In genomic region chr10:118720630-118721029, GRCm38 (mm10) we compare ENCODE assay signal across 13 mouse cellular contexts.
DNase-seq lines count a peak whose midpoint lies in the region; ATAC-seq and TF ChIP-seq lines count a peak whose summit lies in the region.
"Had no signal": no experiment of that assay in that cellular context is flagged by ENCODE, and none has a peak within 500 bp of the region (broad histone marks: within the 10 kb centered on the region; RNA-seq: fewer than 3 reads in every experiment).

No protein-coding gene starts in this region.

- WGBS in limb, embryonic 14.5 days, result 12% methylated on average over 1 of the region's 1 CpGs
- 80% methylated on average over 1 of the region's 1 CpGs for WGBS in limb, embryonic 10.5 days
- WGBS in stomach, embryonic 14.5 days, result 17% methylated on average over 1 of the region's 1 CpGs
- WGBS in stomach, postnatal 0 days, result 14% methylated on average over 1 of the region's 1 CpGs
- WGBS in hindbrain, embryonic 14.5 days, result 10% methylated on average over 1 of the region's 1 CpGs

- TF ChIP-seq EP300 in stomach, postnatal 0 days (optimal IDR thresholded peaks at IDR 0.05), result no peak

- TF ChIP-seq CTCF in stomach, postnatal 0 days (IDR thresholded peaks at IDR 0.05; ENCODE audit: low read depth), result no peak

- no peak overlapping the region for H3K4me2 ChIP-seq in limb, embryonic 14.5 days (replicated peaks; ENCODE audit: low read depth, low read length, severe bottlenecking)
- no peak overlapping the region for H3K4me2 ChIP-seq in stomach, embryonic 14.5 days (replicated peaks; ENCODE audit: low read depth, low read length)
- no peak overlapping the region for H3K4me2 ChIP-seq in stomach, postnatal 0 days (replicated peaks; ENCODE audit: low read depth)
- no peak overlapping the region for H3K4me2 ChIP-seq in hindbrain, embryonic 14.5 days (replicated peaks)
- H3K4me2 ChIP-seq: embryonic facial prominence, embryonic 13.5 days had no signal

- TF ChIP-seq POLR2A in limb, embryonic 14.5 days (IDR thresholded peaks at IDR 0.05; ENCODE audit: borderline replicate concordance, extremely low read depth, insufficient read depth, insufficient read length), result no peak

- no peak overlapping the region for H3K4me3 ChIP-seq in limb, embryonic 14.5 days (replicated peaks; ENCODE audit: low read length)
- H3K4me3 ChIP-seq in limb, embryonic 10.5 days, result no peak overlapping the region
- no peak overlapping the region for H3K4me3 ChIP-seq in stomach, embryonic 14.5 days (ENCODE audit: low read depth, low read length)
- H3K4me3 ChIP-seq in stomach, postnatal 0 days (ENCODE audit: low read depth, low read length), result no peak overlapping the region
- no peak overlapping the region for H3K4me3 ChIP-seq in hindbrain, embryonic 14.5 days (replicated peaks; ENCODE audit: low read length)
- H3K4me3 ChIP-seq: embryonic facial prominence, embryonic 13.5 days; layer of hippocampus, adult 2 months had no signal

- no peak; the same call in 1 of the 2 replicates for ATAC-seq in limb, embryonic 14.5 days (ENCODE audit: low FRiP score, low read depth)
- peak; percentile 19; the same call in 1 of the 2 replicates for ATAC-seq in stomach, embryonic 14.5 days (ENCODE audit: insufficient number of reproducible peaks, insufficient read depth, low FRiP score, low read depth)
- ATAC-seq in stomach, postnatal 0 days (ENCODE audit: low FRiP score, low TSS enrichment), result no peak
- ATAC-seq in hindbrain, embryonic 14.5 days (ENCODE audit: low FRiP score), result no peak
- ATAC-seq: lung, postnatal 0 days had no signal

- H3K36me3 ChIP-seq in limb, embryonic 14.5 days (ENCODE audit: control insufficient read depth, insufficient read depth, low read length), result no peaks in the 10 kb centered on the region
- H3K36me3 ChIP-seq in limb, embryonic 10.5 days, result no peaks in the 10 kb centered on the region
- no peaks in the 10 kb centered on the region for H3K36me3 ChIP-seq in stomach, embryonic 14.5 days (ENCODE audit: control insufficient read depth, insufficient read depth, low read length)
- H3K36me3 ChIP-seq in stomach, postnatal 0 days (ENCODE audit: control insufficient read depth, insufficient read depth, low read length), result no peaks in the 10 kb centered on the region
- no peaks in the 10 kb centered on the region for H3K36me3 ChIP-seq in hindbrain, embryonic 14.5 days (replicated peaks; ENCODE audit: control insufficient read depth, insufficient read depth)
- H3K36me3 ChIP-seq: embryonic facial prominence, embryonic 13.5 days had no signal

- H3K9ac ChIP-seq in limb, embryonic 14.5 days (ENCODE audit: low read depth, low read length, severe bottlenecking), result no peak overlapping the region
- H3K9ac ChIP-seq in stomach, embryonic 14.5 days (replicated peaks; ENCODE audit: low read depth, low read length), result no peak overlapping the region
- no peak overlapping the region for H3K9ac ChIP-seq in stomach, postnatal 0 days (ENCODE audit: low read length)
- H3K9ac ChIP-seq in hindbrain, embryonic 14.5 days, result no peak overlapping the region
- H3K9ac ChIP-seq: embryonic facial prominence, embryonic 13.5 days had no signal

- no peak overlapping the region for H3K27ac ChIP-seq in limb, embryonic 14.5 days (replicated peaks; ENCODE audit: low read depth, low read length)
- no peak overlapping the region for H3K27ac ChIP-seq in limb, embryonic 10.5 days
- no peak overlapping the region for H3K27ac ChIP-seq in stomach, embryonic 14.5 days (ENCODE audit: low read length)
- no peak overlapping the region for H3K27ac ChIP-seq in stomach, postnatal 0 days (replicated peaks)
- peak overlapping the region; percentile 9; the same call in 1 of the 2 replicates for H3K27ac ChIP-seq in hindbrain, embryonic 14.5 days
- H3K27ac ChIP-seq: embryonic facial prominence, embryonic 13.5 days; layer of hippocampus, adult 2 months had no signal

- no peaks in the 10 kb centered on the region for H3K9me3 ChIP-seq in limb, embryonic 14.5 days (ENCODE audit: control insufficient read depth, low read length)
- H3K9me3 ChIP-seq in limb, embryonic 10.5 days (replicated peaks), result no peaks in the 10 kb centered on the region
- no peaks in the 10 kb centered on the region for H3K9me3 ChIP-seq in stomach, embryonic 14.5 days (ENCODE audit: control insufficient read depth, low read depth, low read length)
- H3K9me3 ChIP-seq in stomach, postnatal 0 days (ENCODE audit: control insufficient read depth, low read length), result no peaks in the 10 kb centered on the region
- no peaks in the 10 kb centered on the region for H3K9me3 ChIP-seq in hindbrain, embryonic 14.5 days (ENCODE audit: control insufficient read depth, low read length)
- H3K9me3 ChIP-seq: embryonic facial prominence, embryonic 13.5 days had no signal

- peaks cover 13% of the 10 kb centered on the region for H3K4me1 ChIP-seq in limb, embryonic 14.5 days (ENCODE audit: control insufficient read depth, insufficient read depth, low read length)
- peaks cover 13% of the 10 kb centered on the region for H3K4me1 ChIP-seq in limb, embryonic 10.5 days
- peaks cover 4% of the 10 kb centered on the region; the same call in 1 of the 2 replicates for H3K4me1 ChIP-seq in stomach, embryonic 14.5 days (ENCODE audit: control insufficient read depth, insufficient read depth, low read length)
- no peaks in the 10 kb centered on the region for H3K4me1 ChIP-seq in stomach, postnatal 0 days (replicated peaks; ENCODE audit: control insufficient read depth, insufficient read depth)
- H3K4me1 ChIP-seq in hindbrain, embryonic 14.5 days (replicated peaks; ENCODE audit: control insufficient read depth, insufficient read depth, low read length), result peaks cover 6% of the 10 kb centered on the region; the same call in 1 of the 2 replicates

- peak; percentile 38 for DNase-seq in limb, embryonic 14.5 days (ENCODE audit: low spot score)
- no peak for DNase-seq in limb, embryonic 10.5 days (ENCODE audit: low spot score)
- DNase-seq in stomach, postnatal 0 days (ENCODE audit: low spot score), result no peak
- DNase-seq in hindbrain, embryonic 14.5 days (ENCODE audit: low spot score), result peak; percentile 33
- no peak for DNase-seq in left cerebral cortex, adult 8-10 months (ENCODE audit: low spot score in 2 of 2)
- no peak for DNase-seq in heart, adult 8-10 months (ENCODE audit: low spot score)
- DNase-seq: cerebellum, postnatal 36 days; thymus, adult 2 months had no signal

- no peaks in the 10 kb centered on the region for H3K27me3 ChIP-seq in limb, embryonic 14.5 days (ENCODE audit: control insufficient read depth, insufficient read depth, low read length)
- no peaks in the 10 kb centered on the region for H3K27me3 ChIP-seq in limb, embryonic 10.5 days (ENCODE audit: low read depth, poor library complexity, severe bottlenecking)
- no peaks in the 10 kb centered on the region for H3K27me3 ChIP-seq in stomach, embryonic 14.5 days (ENCODE audit: control insufficient read depth, insufficient read depth, low read length)
- H3K27me3 ChIP-seq in stomach, postnatal 0 days (ENCODE audit: control insufficient read depth, insufficient read depth, low read length), result no peaks in the 10 kb centered on the region
- no peaks in the 10 kb centered on the region for H3K27me3 ChIP-seq in hindbrain, embryonic 14.5 days (ENCODE audit: control insufficient read depth, insufficient read depth, low read length)
- H3K27me3 ChIP-seq: CH12.LX; embryonic facial prominence, embryonic 13.5 days had no signal

Comparison
In these comparisons a context has a peak if more than half of its experiments do, and no peak if none do; other contexts are left out.
1. DNase-seq: peak in limb, embryonic 14.5 days (single experiment) and hindbrain, embryonic 14.5 days (single experiment); none in limb, embryonic 10.5 days (single experiment), stomach, postnatal 0 days (single experiment), left cerebral cortex, adult 8-10 months (0 of 2) and heart, adult 8-10 months (single experiment).